ENCODE assay signal across 14 mouse cellular contexts in genomic region chr9:41160536-41161176, GRCm38 (mm10). TPM values are rescaled to one million over a fixed set of nuclear protein-coding genes. Genes with fewer than 3 reads are reported as not detected.
A peak's percentile ranks its signal among the peaks of the same experiment; 100 is the strongest.
DNase-seq lines count a peak whose midpoint lies in the region; ATAC-seq and TF ChIP-seq lines count a peak whose summit lies in the region.
"Had no signal": no experiment of that assay in that cellular context is flagged by ENCODE, and none has a peak within 500 bp of the region (broad histone marks: within the 10 kb centered on the region; RNA-seq: fewer than 3 reads in every experiment).

No protein-coding gene starts in this region.

- WGBS in forebrain, embryonic 12.5 days, result 20% methylated on average over 7 of the region's 7 CpGs
- 26% methylated on average over 7 of the region's 7 CpGs for WGBS in forebrain, embryonic 11.5 days

- no peak overlapping the region for H3K4me2 ChIP-seq in forebrain, embryonic 12.5 days
- H3K4me2 ChIP-seq in forebrain, embryonic 11.5 days (ENCODE audit: low read depth, low read length, severe bottlenecking), result no peak overlapping the region
- H3K4me2 ChIP-seq: midbrain, embryonic 11.5 days had no signal

- H3K4me1 ChIP-seq in forebrain, embryonic 12.5 days, result peaks cover 29% of the 10 kb centered on the region
- H3K4me1 ChIP-seq in forebrain, embryonic 11.5 days (replicated peaks; ENCODE audit: control insufficient read depth, insufficient read depth, low read length), result peaks cover 15% of the 10 kb centered on the region
- peaks cover 1% of the 10 kb centered on the region; the same call in 1 of the 2 replicates for H3K4me1 ChIP-seq in cortical plate, adult 2 months (ENCODE audit: control insufficient read depth, insufficient read depth, low read length)

- no peak for TF ChIP-seq POLR2A in cortical plate, adult 2 months (IDR thresholded peaks at IDR 0.05; ENCODE audit: extremely low read depth, insufficient read depth, low read length)

- no peak for ATAC-seq in forebrain, embryonic 12.5 days (ENCODE audit: low FRiP score)
- ATAC-seq in forebrain, embryonic 11.5 days (replicated peaks; ENCODE audit: low FRiP score), result no peak
- peak; percentile 59 for ATAC-seq in neutrophil, adult 5-6 weeks (ENCODE audit: extremely low read depth, insufficient number of reproducible peaks, low FRiP score, poor library complexity, severe bottlenecking)
- ATAC-seq: Patski had no signal

- no peak for TF ChIP-seq CTCF in cortical plate, adult 2 months (IDR thresholded peaks at IDR 0.05; ENCODE audit: extremely low read depth, insufficient read depth, low read length)

- no peak overlapping the region for H3K4me3 ChIP-seq in forebrain, embryonic 12.5 days (replicated peaks)
- no peak overlapping the region for H3K4me3 ChIP-seq in forebrain, embryonic 11.5 days (ENCODE audit: low read depth, low read length)
- no peak overlapping the region for H3K4me3 ChIP-seq in cortical plate, adult 2 months (ENCODE audit: insufficient read depth, low read length)

- peaks cover 29% of the 10 kb centered on the region for H3K27me3 ChIP-seq in forebrain, embryonic 12.5 days
- H3K27me3 ChIP-seq in forebrain, embryonic 11.5 days (ENCODE audit: control insufficient read depth, insufficient read depth, low read length), result peaks cover 10% of the 10 kb centered on the region
- H3K27me3 ChIP-seq: Patski had no signal

- no peak overlapping the region for H3K9ac ChIP-seq in forebrain, embryonic 12.5 days
- H3K9ac ChIP-seq in forebrain, embryonic 11.5 days (ENCODE audit: low read length), result no peak overlapping the region

- no peaks in the 10 kb centered on the region for H3K36me3 ChIP-seq in forebrain, embryonic 12.5 days (replicated peaks)
- H3K36me3 ChIP-seq in forebrain, embryonic 11.5 days (ENCODE audit: control insufficient read depth, insufficient read depth, low read length), result no peaks in the 10 kb centered on the region

- DNase-seq in forebrain, embryonic 11.5 days (ENCODE audit: low spot score), result no peak
- peak; percentile 18 to 31 for DNase-seq in lung, postnatal 4 days
- no peak for DNase-seq in lung, postnatal 14 days
- no peak for DNase-seq in ovary, adult 18-20 months (ENCODE audit: low spot score)
- no peak for DNase-seq in cerebellum, postnatal 4 days (ENCODE audit: low spot score in 2 of 2)
- DNase-seq: adrenal gland, postnatal 14 days; B cell, adult 2 months; cerebellum, postnatal 25 days; gastrocnemius, postnatal 25 days had no signal

- H3K27ac ChIP-seq in forebrain, embryonic 12.5 days, result peak overlapping the region; percentile 37; the same call in 1 of the 2 replicates
- H3K27ac ChIP-seq in forebrain, embryonic 11.5 days (ENCODE audit: low read depth, low read length), result no peak overlapping the region
- peak overlapping the region; percentile 85 for H3K27ac ChIP-seq in cortical plate, adult 2 months (ENCODE audit: insufficient read depth, low read length)

- no peaks in the 10 kb centered on the region for H3K9me3 ChIP-seq in forebrain, embryonic 12.5 days
- no peaks in the 10 kb centered on the region for H3K9me3 ChIP-seq in forebrain, embryonic 11.5 days (ENCODE audit: control insufficient read depth, low read length)

RNA-seq across cellular contexts. Expression of gene Ubash3b, which starts 0.8 kb away (rescaled TPM):
- polyA plus RNA-seq in forebrain, embryonic 12.5 days (2016; fragmentation: Nextera tagmentation; extraction: Ambion mirVana), result 8.1 and 9.9 TPM in 2 replicates
- polyA plus RNA-seq in forebrain, embryonic 11.5 days (2014; fragmentation: Nextera tagmentation; extraction: Ambion mirVana), result 7.4 and 8.3 TPM in 2 replicates
- polyA plus RNA-seq in cortical plate, adult 2 months (2012; rRNA removed), result 11.6 and 12.1 TPM in 2 replicates
- 7.1 and 9.1 TPM in 2 replicates for total RNA-seq in neutrophil, adult 5-6 weeks (2017)

Comparison
In these comparisons a context has a peak if more than half of its experiments do, and no peak if none do; other contexts are left out.
1. DNase-seq: peak in lung, postnatal 4 days (2 of 2); none in forebrain, embryonic 11.5 days (single experiment), lung, postnatal 14 days (single experiment), ovary, adult 18-20 months (single experiment) and cerebellum, postnatal 4 days (0 of 2).